Mouse (Mus musculus): Measurements from ENCODE around the gene Prkaa2. TPM values are rescaled to one million over a fixed set of nuclear protein-coding genes. Genes with fewer than 3 reads are reported as not detected.
"Not testable (repeated sequence)": the region's sequence is repeated elsewhere in the genome, so short reads cannot be mapped to it uniquely, and the experiment has no call there.

The Prkaa2 gene
- polyA plus RNA-seq, 1 experiment from 2014 or later = 0.92 TPM

DNA sequence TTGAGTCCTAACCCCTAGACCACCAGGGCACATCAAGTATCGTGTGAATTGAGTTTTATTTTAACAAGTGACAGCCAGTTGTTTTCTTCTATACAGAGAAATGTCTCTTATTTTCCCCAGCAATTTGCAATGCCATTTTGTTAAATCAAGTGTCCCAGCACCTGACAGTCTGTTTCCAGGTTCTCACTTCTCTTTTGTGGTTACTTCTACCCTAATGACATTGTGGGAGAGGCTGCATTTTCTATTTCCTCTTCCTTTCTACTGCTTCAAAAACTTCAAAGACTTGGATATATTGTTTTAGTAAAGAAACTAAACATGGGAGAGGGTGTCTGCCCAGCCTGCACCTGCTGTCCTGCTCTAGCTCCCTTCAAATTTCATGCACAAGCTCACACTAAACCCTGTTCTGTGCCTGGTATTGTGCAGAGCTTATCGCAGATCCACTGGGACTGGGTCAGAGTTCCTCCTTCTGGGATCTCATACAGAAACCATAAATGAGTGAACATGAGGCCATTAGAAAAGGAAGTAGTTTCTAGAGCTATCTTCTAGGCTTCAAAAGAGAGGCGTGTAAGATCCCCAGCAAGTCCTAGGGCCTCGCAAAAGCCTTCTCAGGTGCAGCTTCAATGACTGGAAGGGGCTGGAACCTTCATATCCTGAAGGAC lies 102.2 kb downstream of the Prkaa2 start:
- H3K27ac ChIP-seq = no peak overlapping the region
- no peak for ATAC-seq (ENCODE audit: insufficient number of reproducible peaks, insufficient read depth, low FRiP score, low TSS enrichment, low read depth)
- no peak overlapping the region for H3K4me3 ChIP-seq (replicated peaks)
- no peak overlapping the region for H3K4me2 ChIP-seq
- no peaks in the 10 kb centered on the region for H3K27me3 ChIP-seq
- no peaks in the 10 kb centered on the region for H3K4me1 ChIP-seq (replicated peaks)
- no peaks in the 10 kb centered on the region for H3K36me3 ChIP-seq
- no peak overlapping the region for H3K9ac ChIP-seq (replicated peaks)
- 0 out of 2 replicates have a peak, but pooled peaks cover 5% of the 10 kb centered on the region for H3K9me3 ChIP-seq
- 84% methylated on average over 4 of the region's 4 CpGs for WGBS

DNA sequence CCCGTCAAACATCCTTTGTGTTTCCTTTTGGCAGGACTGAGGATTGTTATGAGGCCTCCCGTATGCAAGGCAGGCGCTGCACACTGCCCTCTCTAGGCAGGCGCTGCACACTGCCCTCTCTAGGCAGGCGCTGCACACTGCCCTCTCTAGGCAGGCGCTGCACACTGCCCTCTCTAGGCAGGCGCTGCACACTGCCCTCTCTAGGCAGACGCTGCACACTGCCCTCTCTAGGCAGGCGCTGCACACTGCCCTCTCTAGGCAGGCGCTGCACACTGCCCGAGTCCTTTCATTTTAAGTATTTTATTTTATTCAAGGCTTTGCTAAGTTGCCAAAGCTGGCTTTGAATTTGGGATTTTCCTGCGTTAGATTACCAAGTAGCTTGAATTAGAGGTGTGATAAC lies 105.0 kb downstream of the Prkaa2 start:
- H3K36me3 ChIP-seq; H3K9me3 ChIP-seq; H3K9ac ChIP-seq (replicated peaks); H3K27ac ChIP-seq; ATAC-seq (ENCODE audit: insufficient number of reproducible peaks, insufficient read depth, low FRiP score, low TSS enrichment, low read depth); H3K4me3 ChIP-seq (replicated peaks); H3K4me2 ChIP-seq; H3K4me1 ChIP-seq (replicated peaks); H3K27me3 ChIP-seq: not testable (repeated sequence)
- 87% methylated on average over 12 of the region's 12 CpGs for WGBS

DNA sequence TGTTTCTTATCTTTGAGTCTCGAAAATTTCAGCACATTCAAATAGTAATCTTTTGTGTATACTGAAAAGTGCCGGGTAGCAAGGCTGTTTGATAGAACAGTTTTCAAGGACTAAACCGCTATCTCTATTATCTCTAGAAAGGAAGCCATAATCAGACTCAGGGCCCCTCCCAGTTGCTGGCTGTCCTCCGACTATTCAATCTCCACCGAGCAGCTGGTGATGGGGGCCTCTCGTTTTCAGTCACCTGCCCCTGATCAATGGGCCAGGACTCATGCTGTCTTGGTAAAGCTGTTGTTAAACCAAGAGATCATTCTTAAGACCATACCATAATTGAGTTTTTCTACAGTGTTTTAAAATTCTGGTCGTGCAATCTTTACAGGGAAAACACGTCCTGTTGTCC lies 105.6 kb downstream of the Prkaa2 start:
- Histone ChIP-seq H3K27ac (no peak overlapping the region), H3K4me3 (replicated peaks) (no peak overlapping the region), H3K9me3 (0 out of 2 replicates have a peak, but pooled peaks cover 5% of the 10 kb centered on the region), H3K27me3 (no peaks in the 10 kb centered on the region), H3K4me2 (no peak overlapping the region), H3K4me1 (replicated peaks) (no peaks in the 10 kb centered on the region), H3K36me3 (no peaks in the 10 kb centered on the region), H3K9ac (replicated peaks) (no peak overlapping the region)
- ATAC-seq (ENCODE audit: insufficient number of reproducible peaks, insufficient read depth, low FRiP score, low TSS enrichment, low read depth) = no peak
- 84% methylated on average over 8 of the region's 8 CpGs for WGBS

- Histone ChIP-seq H3K9me3 (no peaks in the 10 kb centered on the region), H3K9ac (replicated peaks) (no peak overlapping the region), H3K36me3 (no peaks in the 10 kb centered on the region), H3K27me3 (no peaks in the 10 kb centered on the region), H3K4me2 (no peak overlapping the region), H3K27ac (no peak overlapping the region), H3K4me3 (replicated peaks) (no peak overlapping the region), H3K4me1 (replicated peaks) (no peaks in the 10 kb centered on the region)
- 68% methylated on average over 1 of the region's 1 CpGs for WGBS
- no peak for ATAC-seq (ENCODE audit: insufficient number of reproducible peaks, insufficient read depth, low FRiP score, low TSS enrichment, low read depth)
Measured at GRCm38 (mm10) chr4:105001736-105002135, 108.0 kb downstream of the Prkaa2 start.

DNA sequence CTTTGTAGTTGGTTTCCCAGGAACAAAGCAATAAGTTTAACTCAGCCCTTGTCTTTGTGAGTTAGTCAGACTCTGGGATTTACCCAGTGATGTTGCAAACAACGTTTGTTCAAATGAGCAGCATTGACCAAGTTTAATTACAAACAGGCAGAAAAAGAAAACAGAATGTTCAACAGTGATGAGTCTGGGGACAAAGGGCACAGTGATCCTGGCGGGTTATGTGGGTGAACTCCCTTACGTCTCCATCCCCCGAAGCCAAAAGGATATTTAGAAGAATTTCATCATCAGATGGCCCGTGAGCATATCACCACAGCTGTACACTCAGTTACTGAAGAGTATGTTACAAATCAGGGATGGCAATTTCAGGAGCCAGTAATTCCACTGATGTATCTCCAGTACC lies 110.0 kb downstream of the Prkaa2 start:
- H3K27ac ChIP-seq = no peak overlapping the region
- 77% methylated on average over 5 of the region's 5 CpGs for WGBS
- H3K4me1 ChIP-seq (replicated peaks) = no peaks in the 10 kb centered on the region
- no peak for ATAC-seq (ENCODE audit: insufficient number of reproducible peaks, insufficient read depth, low FRiP score, low TSS enrichment, low read depth)
- H3K9me3 ChIP-seq = no peaks in the 10 kb centered on the region
- H3K4me3 ChIP-seq (replicated peaks) = no peak overlapping the region
- H3K9ac ChIP-seq (replicated peaks) = no peak overlapping the region
- H3K27me3 ChIP-seq = no peaks in the 10 kb centered on the region
- H3K36me3 ChIP-seq = no peaks in the 10 kb centered on the region
- no peak overlapping the region for H3K4me2 ChIP-seq

GRCm38 (mm10) chr4:104993140-104993874 lies 116.4 kb downstream of the Prkaa2 start:
- Histone ChIP-seq H3K9ac (replicated peaks) (no peak overlapping the region), H3K4me3 (replicated peaks) (no peak overlapping the region), H3K4me1 (replicated peaks) (no peaks in the 10 kb centered on the region), H3K36me3 (no peaks in the 10 kb centered on the region), H3K4me2 (no peak overlapping the region), H3K27ac (no peak overlapping the region), H3K9me3 (no peaks in the 10 kb centered on the region), H3K27me3 (no peaks in the 10 kb centered on the region)
- ATAC-seq (ENCODE audit: insufficient number of reproducible peaks, insufficient read depth, low FRiP score, low TSS enrichment, low read depth) = no peak
- 92% methylated on average over 10 of the region's 10 CpGs for WGBS

GRCm38 (mm10) chr4:104992271-104992670 lies 117.4 kb downstream of the Prkaa2 start:
- Histone ChIP-seq H3K9me3 (no peaks in the 10 kb centered on the region), H3K9ac (replicated peaks) (no peak overlapping the region), H3K36me3 (no peaks in the 10 kb centered on the region), H3K4me2 (no peak overlapping the region), H3K4me3 (replicated peaks) (no peak overlapping the region), H3K27ac (no peak overlapping the region), H3K4me1 (replicated peaks) (no peaks in the 10 kb centered on the region), H3K27me3 (no peaks in the 10 kb centered on the region)
- no peak for ATAC-seq (ENCODE audit: insufficient number of reproducible peaks, insufficient read depth, low FRiP score, low TSS enrichment, low read depth)
- 84% methylated on average over 3 of the region's 3 CpGs for WGBS

GRCm38 (mm10) chr4:104990686-104991085 lies 119.0 kb downstream of the Prkaa2 start:
- ATAC-seq (ENCODE audit: insufficient number of reproducible peaks, insufficient read depth, low FRiP score, low TSS enrichment, low read depth) = no peak
- 85% methylated on average over 3 of the region's 3 CpGs for WGBS

GRCm38 (mm10) chr4:104990016-104990415 lies 119.7 kb downstream of the Prkaa2 start:
- ATAC-seq (ENCODE audit: insufficient number of reproducible peaks, insufficient read depth, low FRiP score, low TSS enrichment, low read depth) = no peak
- 87% methylated on average over 6 of the region's 6 CpGs for WGBS
- no peak overlapping the region for H3K9ac ChIP-seq (replicated peaks)
- H3K27me3 ChIP-seq = no peaks in the 10 kb centered on the region
- H3K4me2 ChIP-seq = no peak overlapping the region
- H3K9me3 ChIP-seq = no peaks in the 10 kb centered on the region
- H3K27ac ChIP-seq = no peak overlapping the region
- H3K36me3 ChIP-seq = no peaks in the 10 kb centered on the region
- no peaks in the 10 kb centered on the region for H3K4me1 ChIP-seq (replicated peaks)
- no peak overlapping the region for H3K4me3 ChIP-seq (replicated peaks)

More at GRCm38 (mm10) chr4:104990686-104991085, 119.0 kb downstream of the Prkaa2 start:
- Histone ChIP-seq H3K4me2 (no peak overlapping the region), H3K9me3 (no peaks in the 10 kb centered on the region), H3K4me1 (replicated peaks) (no peaks in the 10 kb centered on the region), H3K36me3 (no peaks in the 10 kb centered on the region), H3K27me3 (no peaks in the 10 kb centered on the region), H3K9ac (replicated peaks) (no peak overlapping the region), H3K4me3 (replicated peaks) (no peak overlapping the region), H3K27ac (no peak overlapping the region)

DNA sequence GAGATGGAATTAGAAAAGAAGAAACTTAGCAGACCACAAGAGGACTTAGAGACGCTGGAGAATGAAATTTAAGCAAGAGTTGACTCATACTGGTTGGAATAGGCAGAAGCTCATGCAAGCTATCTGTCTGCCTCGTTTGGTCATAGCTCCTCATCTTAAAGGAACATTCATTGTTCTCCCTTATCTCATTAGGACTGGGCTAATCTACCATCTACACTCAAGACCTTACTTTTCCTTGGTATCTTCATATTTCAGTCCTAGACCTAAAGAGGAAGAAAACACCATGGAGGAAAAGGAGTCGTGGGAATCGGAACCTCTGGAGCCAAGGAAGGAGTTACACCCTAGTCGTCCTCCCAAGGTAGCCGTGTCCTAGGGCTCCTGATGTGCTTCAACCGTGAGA lies 121.0 kb downstream of the Prkaa2 start:
- Histone ChIP-seq H3K9me3 (no peaks in the 10 kb centered on the region), H3K4me2 (no peak overlapping the region), H3K27ac (no peak overlapping the region), H3K4me1 (replicated peaks) (no peaks in the 10 kb centered on the region), H3K27me3 (no peaks in the 10 kb centered on the region), H3K4me3 (replicated peaks) (no peak overlapping the region), H3K9ac (replicated peaks) (no peak overlapping the region), H3K36me3 (no peaks in the 10 kb centered on the region)
- ATAC-seq (ENCODE audit: insufficient number of reproducible peaks, insufficient read depth, low FRiP score, low TSS enrichment, low read depth) = no peak
- WGBS = 86% methylated on average over 7 of the region's 7 CpGs

DNA sequence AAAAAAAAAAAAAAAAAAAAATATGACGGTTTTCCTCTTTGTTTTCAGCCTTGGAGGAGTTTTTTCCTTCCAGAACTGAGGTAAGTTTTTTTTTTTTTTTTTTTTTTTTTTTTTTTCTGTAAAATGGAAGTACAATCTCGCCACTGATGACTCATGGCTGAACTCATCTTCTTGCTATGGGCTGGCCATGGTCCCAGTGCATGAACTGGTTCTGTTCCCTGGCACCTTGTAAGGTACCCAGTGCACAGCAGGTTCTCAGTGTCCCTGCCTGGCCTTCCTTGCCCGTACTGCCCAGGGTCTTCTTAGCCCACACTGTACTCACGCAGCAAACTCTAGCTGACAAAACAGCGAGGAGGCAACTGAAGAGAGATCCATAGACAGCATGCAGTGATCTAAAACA lies 121.6 kb downstream of the Prkaa2 start:
- Histone ChIP-seq H3K4me3 (replicated peaks) (no peak overlapping the region), H3K36me3 (no peaks in the 10 kb centered on the region), H3K4me2 (no peak overlapping the region), H3K27ac (no peak overlapping the region), H3K9me3 (no peaks in the 10 kb centered on the region), H3K4me1 (replicated peaks) (no peaks in the 10 kb centered on the region), H3K27me3 (no peaks in the 10 kb centered on the region), H3K9ac (replicated peaks) (no peak overlapping the region)
- no peak for ATAC-seq (ENCODE audit: insufficient number of reproducible peaks, insufficient read depth, low FRiP score, low TSS enrichment, low read depth)
- WGBS = 84% methylated on average over 5 of the region's 5 CpGs

DNA sequence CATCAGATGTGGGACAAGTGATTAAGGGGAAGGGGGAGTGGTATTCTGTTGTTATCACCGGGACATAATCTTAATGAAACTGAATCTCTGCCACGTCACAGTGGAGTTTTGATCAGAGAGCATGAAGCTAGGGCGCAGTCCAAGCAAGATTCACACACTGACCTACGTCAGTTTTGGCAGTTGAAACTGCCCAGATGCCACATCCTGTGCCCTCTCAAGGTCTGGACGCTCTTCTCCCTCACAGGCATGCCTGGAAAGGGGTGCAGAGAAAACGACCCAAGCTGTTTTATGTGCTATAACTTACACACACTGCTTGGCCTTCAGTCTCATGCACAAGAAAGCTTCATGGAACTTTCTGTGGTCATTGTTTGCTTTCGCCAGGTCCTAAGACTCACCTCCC lies 122.1 kb downstream of the Prkaa2 start:
- Histone ChIP-seq H3K4me1 (replicated peaks) (no peaks in the 10 kb centered on the region), H3K4me2 (no peak overlapping the region), H3K9me3 (no peaks in the 10 kb centered on the region), H3K27ac (no peak overlapping the region), H3K27me3 (no peaks in the 10 kb centered on the region), H3K9ac (replicated peaks) (no peak overlapping the region), H3K36me3 (no peaks in the 10 kb centered on the region), H3K4me3 (replicated peaks) (no peak overlapping the region)
- no peak for ATAC-seq (ENCODE audit: insufficient number of reproducible peaks, insufficient read depth, low FRiP score, low TSS enrichment, low read depth)
- WGBS = 76% methylated on average over 7 of the region's 7 CpGs

Data from limb, embryonic 12.5 days (tissue).